Mouse (Mus musculus) bone marrow, adult 2 months (tissue): ENCODE results near the gene Kcnh5. TPM values are rescaled to one million over a fixed set of nuclear protein-coding genes. Genes with fewer than 3 reads are reported as not detected.

Experiments used
- H3K27ac ChIP-seq: fragments of 200-500 bp; 2 replicates; pipeline ENCODE4 v1.5.1; 2012; ENCODE audit warnings: low read depth, mild to moderate bottlenecking, control low read depth, inconsistent platforms, low read length; ENCODE audit not compliant: control insufficient read depth, poor library complexity, insufficient read depth
- H3K4me1 ChIP-seq: fragments of 200-500 bp; 2 replicates; pipeline ENCODE4 v1.6.1; 2011; ENCODE audit warnings: low read length; ENCODE audit not compliant: control insufficient read depth, insufficient read depth
- H3K4me3 ChIP-seq: fragments of 200-500 bp; replicated peaks from 2 replicates; pipeline ENCODE3; 2011; ENCODE audit warnings: mild to moderate bottlenecking, low read depth, low read length, control low read depth; ENCODE audit not compliant: control insufficient read depth
- CTCF ChIP-seq: fragments of 200-500 bp; IDR thresholded peaks from 2 replicates; pipeline ENCODE4 v1.5.1; 2011; ENCODE audit warnings: low read length, control low read depth; ENCODE audit not compliant: control insufficient read depth, insufficient read depth
- POLR2A ChIP-seq: fragments of 200-500 bp; IDR thresholded peaks from 2 replicates; pipeline ENCODE4 v1.6.1; 2011; ENCODE audit warnings: low read depth, mild to moderate bottlenecking, control low read depth, low read length, borderline replicate concordance; ENCODE audit not compliant: control insufficient read depth
- WGBS: fragments of 180-500 bp; shearing (Covaris S2); methylation state at CpG from one replicate; pipeline ENCODE4 v1.1.7; 2018; 5-methylcytosine and 5-hydroxymethylcytosine counted together
- polyA plus RNA-seq: library from polyadenylated mRNA; stranded (reverse); fragments of >200 nt; gene quantifications from 2 replicates; pipeline ENCODE4 v1.2.4, GENCODE M21; 2011; ENCODE audit warnings: low replicate concordance; ENCODE audit not compliant: missing spikeins, insufficient read depth, insufficient read length

Gene Kcnh5
- polyA plus RNA-seq, 1 experiment: not detected

- Histone ChIP-seq H3K4me3 (no peak overlapping the region), H3K4me1 (no peaks in the 10 kb centered on the region), H3K27ac (no peak overlapping the region)
- WGBS: 88% methylated on average over 2 of the region's 2 CpGs
- TF ChIP-seq POLR2A: no peak
- TF ChIP-seq CTCF: no peak
Measured at GRCm38 (mm10) chr12:75153076-75153568, 24.0 kb downstream of the Kcnh5 start.

- Histone ChIP-seq H3K27ac (no peak overlapping the region), H3K4me1 (no peaks in the 10 kb centered on the region), H3K4me3 (no peak overlapping the region)
- TF ChIP-seq CTCF: no peak
- 82% methylated on average over 1 of the region's 1 CpGs for WGBS
Measured at GRCm38 (mm10) chr12:75139792-75140191, 37.3 kb downstream of the Kcnh5 start.

GRCm38 (mm10) chr12:75091921-75092320, 85.2 kb downstream of the Kcnh5 start:
- 72% methylated on average over 5 of the region's 5 CpGs for WGBS
- TF ChIP-seq POLR2A (no peak), CTCF (no peak)
- Histone ChIP-seq H3K4me1 (no peaks in the 10 kb centered on the region), H3K27ac (no peak overlapping the region), H3K4me3 (no peak overlapping the region)

- Histone ChIP-seq H3K27ac (no peak overlapping the region), H3K4me1 (no peaks in the 10 kb centered on the region), H3K4me3 (no peak overlapping the region)
- 86% methylated on average over 1 of the region's 1 CpGs for WGBS
- TF ChIP-seq POLR2A (no peak), CTCF (no peak)
Measured at GRCm38 (mm10) chr12:75090957-75091356, 86.2 kb downstream of the Kcnh5 start.

- WGBS: 64% methylated on average over 5 of the region's 5 CpGs
- Histone ChIP-seq H3K4me3 (no peak overlapping the region), H3K27ac (no peak overlapping the region), H3K4me1 (no peaks in the 10 kb centered on the region)
- no peak for TF ChIP-seq CTCF
- no peak for TF ChIP-seq POLR2A
Measured at GRCm38 (mm10) chr12:75077175-75077574, 100.0 kb downstream of the Kcnh5 start.

GRCm38 (mm10) chr12:75071043-75071442, 106.1 kb downstream of the Kcnh5 start:
- Histone ChIP-seq H3K4me3 (no peak overlapping the region), H3K27ac (no peak overlapping the region), H3K4me1 (no peaks in the 10 kb centered on the region)
- 79% methylated on average over 2 of the region's 2 CpGs for WGBS
- TF ChIP-seq POLR2A (no peak), CTCF (no peak)

GRCm38 (mm10) chr12:75062571-75062970, 114.6 kb downstream of the Kcnh5 start:
- Histone ChIP-seq H3K4me3 (no peak overlapping the region), H3K27ac (no peak overlapping the region), H3K4me1 (no peaks in the 10 kb centered on the region)
- no peak for TF ChIP-seq POLR2A
- no peak for TF ChIP-seq CTCF

GRCm38 (mm10) chr12:75061731-75062130, 115.4 kb downstream of the Kcnh5 start:
- H3K27ac ChIP-seq: no peak overlapping the region
- TF ChIP-seq POLR2A: no peak
- no peak for TF ChIP-seq CTCF

GRCm38 (mm10) chr12:75053731-75054130, 123.4 kb downstream of the Kcnh5 start:
- TF ChIP-seq CTCF (no peak), POLR2A (no peak)
- Histone ChIP-seq H3K27ac (no peak overlapping the region), H3K4me3 (no peak overlapping the region), H3K4me1 (no peaks in the 10 kb centered on the region)
- WGBS: 65% methylated on average over 1 of the region's 1 CpGs

More at GRCm38 (mm10) chr12:75061731-75062130, 115.4 kb downstream of the Kcnh5 start:
- WGBS: 87% methylated on average over 4 of the region's 4 CpGs
- no peaks in the 10 kb centered on the region for H3K4me1 ChIP-seq
- no peak overlapping the region for H3K4me3 ChIP-seq

- Histone ChIP-seq H3K4me3 (no peak overlapping the region), H3K4me1 (no peaks in the 10 kb centered on the region), H3K27ac (no peak overlapping the region)
- TF ChIP-seq CTCF: no peak
- 73% methylated on average over 5 of the region's 5 CpGs for WGBS
Measured at GRCm38 (mm10) chr12:75036694-75037093, 140.4 kb downstream of the Kcnh5 start.
